Mouse (Mus musculus) neural tube, embryonic 11.5 days (tissue): ENCODE data around the gene Lhb. TPM values are rescaled to one million over a fixed set of nuclear protein-coding genes. Genes with fewer than 3 reads are reported as not detected.
"Not testable (repeated sequence)": the region's sequence is repeated elsewhere in the genome, so short reads cannot be mapped to it uniquely, and the experiment has no call there.

Experiments
- ATAC-seq: fragments of 200-750 bp; cut with Nextera tagmentation; 2 replicates; pipeline ENCODE4 v1.8.0; 2017; ENCODE audit warnings: moderate number of reproducible peaks, mild to moderate bottlenecking, moderate TSS enrichment, moderate library complexity; ENCODE audit not compliant: insufficient read depth, low FRiP score, low TSS enrichment
- DNase-seq: peaks from one replicate; pipeline ENCODE4 v3.0.0-alpha.2; 2015; ENCODE audit warnings: low spot score
- H3K27ac ChIP-seq: fragments of 300-500 bp; sonication (generic); 2 replicates; pipeline ENCODE4 v1.5.1; 2014; ENCODE audit warnings: low read depth, mild to moderate bottlenecking, low read length
- H3K27me3 ChIP-seq: fragments of 300-500 bp; sonication (generic); 2 replicates; pipeline ENCODE4 v1.6.1; 2014; ENCODE audit warnings: mild to moderate bottlenecking, low read length, mixed read lengths; ENCODE audit not compliant: control insufficient read depth, insufficient read depth
- H3K36me3 ChIP-seq: fragments of 300-500 bp; sonication (generic); 2 replicates; pipeline ENCODE4 v1.6.1; 2014; ENCODE audit warnings: mild to moderate bottlenecking, low read length, moderate library complexity, mixed read lengths; ENCODE audit not compliant: control insufficient read depth, insufficient read depth
- H3K4me1 ChIP-seq: fragments of 300-500 bp; sonication (generic); 2 replicates; pipeline ENCODE4 v1.6.1; 2014; ENCODE audit warnings: low read length, mixed read lengths; ENCODE audit not compliant: control insufficient read depth, insufficient read depth
- H3K4me2 ChIP-seq: fragments of 300-500 bp; sonication (generic); 2 replicates; pipeline ENCODE4 v1.6.1; 2014; ENCODE audit warnings: low read depth, mild to moderate bottlenecking, moderate library complexity
- H3K4me3 ChIP-seq: fragments of 300-500 bp; sonication (generic); 2 replicates; pipeline ENCODE4 v1.5.1; 2014; ENCODE audit warnings: low read depth, low read length
- H3K9ac ChIP-seq: fragments of 300-500 bp; sonication (generic); 2 replicates; pipeline ENCODE4 v1.6.1; 2014; ENCODE audit warnings: mild to moderate bottlenecking, low read length
- H3K9me3 ChIP-seq: fragments of 300-500 bp; sonication (generic); 2 replicates; pipeline ENCODE4 v1.6.1; 2016; ENCODE audit warnings: low read length; ENCODE audit not compliant: control insufficient read depth
- WGBS: fragments of 180-500 bp; shearing (Covaris S2); extraction: QIAGEN DNeasy Blood & Tissue Kit; methylation state at CpG from one replicate; pipeline ENCODE4 v1.1.7; 2014; 5-methylcytosine and 5-hydroxymethylcytosine counted together
- polyA plus RNA-seq: library from polyadenylated mRNA; unstranded; fragments of >200 nt; fragmentation: Nextera tagmentation; extraction: Ambion mirVana; gene quantifications from 2 replicates; pipeline ENCODE4 v1.2.1, GENCODE M21; 2014

The Lhb gene
- not detected in 2 replicates for polyA plus RNA-seq

- ATAC-seq (no peak), DNase-seq (no peak)
- WGBS: 60% methylated on average over 6 of the region's 6 CpGs
- Histone ChIP-seq H3K4me1 (no peaks in the 10 kb centered on the region), H3K9ac (no peak within 1 kb of the TSS), H3K4me3 (no peak within 1 kb of the TSS), H3K36me3 (peaks cover 22% of the 10 kb centered on the region), H3K27me3 (peaks cover 52% of the 10 kb centered on the region), H3K27ac (no peak within 1 kb of the TSS), H3K4me2 (no peak within 1 kb of the TSS), H3K9me3 (no peaks in the 10 kb centered on the region)
Observed at GRCm38 (mm10) chr7:45420615-45420919, at the start of gene Lhb. TSS of gene Lhb (plus strand) at chr7:45420820.

- no peak for DNase-seq
- H3K27ac ChIP-seq: no peak overlapping the region
- no peak overlapping the region for H3K9ac ChIP-seq
- no peak overlapping the region for H3K4me2 ChIP-seq
- 88% methylated on average over 5 of the region's 5 CpGs for WGBS
- ATAC-seq: no peak
- no peaks in the 10 kb centered on the region for H3K9me3 ChIP-seq
- peaks cover 19% of the 10 kb centered on the region for H3K36me3 ChIP-seq
- H3K4me1 ChIP-seq: peaks cover 13% of the 10 kb centered on the region
- H3K27me3 ChIP-seq: peaks cover 17% of the 10 kb centered on the region
- no peak overlapping the region for H3K4me3 ChIP-seq
Observed at GRCm38 (mm10) chr7:45372371-45372770, 48.2 kb upstream of the Lhb start.

- DNase-seq: no peak
- Histone ChIP-seq H3K9ac (no peak overlapping the region), H3K4me3 (no peak overlapping the region), H3K9me3 (no peaks in the 10 kb centered on the region), H3K4me2 (no peak overlapping the region), H3K27ac (no peak overlapping the region), H3K27me3 (peaks cover 6% of the 10 kb centered on the region; the same call in 1 of the 2 replicates), H3K4me1 (peaks cover 11% of the 10 kb centered on the region), H3K36me3 (peaks cover 36% of the 10 kb centered on the region)
- no peak for ATAC-seq
- WGBS: 96% methylated on average over 8 of the region's 8 CpGs
Observed at GRCm38 (mm10) chr7:45374620-45375019, 46.0 kb upstream of the Lhb start.

GRCm38 (mm10) chr7:45376057-45376456 lies 44.6 kb upstream of the Lhb start:
- peaks cover 48% of the 10 kb centered on the region for H3K36me3 ChIP-seq
- H3K4me2 ChIP-seq: no peak overlapping the region
- no peak for ATAC-seq
- H3K27me3 ChIP-seq: no peaks in the 10 kb centered on the region
- H3K4me3 ChIP-seq: no peak overlapping the region
- no peaks in the 10 kb centered on the region for H3K9me3 ChIP-seq
- H3K27ac ChIP-seq: no peak overlapping the region
- WGBS: 94% methylated on average over 1 of the region's 1 CpGs
- no peak overlapping the region for H3K9ac ChIP-seq
- 0 out of 2 replicates have a peak, but pooled peaks cover 2% of the 10 kb centered on the region for H3K4me1 ChIP-seq
- no peak for DNase-seq

- H3K36me3 ChIP-seq: peaks cover 65% of the 10 kb centered on the region
- no peak overlapping the region for H3K4me2 ChIP-seq
- H3K4me1 ChIP-seq: no peaks in the 10 kb centered on the region
- ATAC-seq (no peak), DNase-seq (no peak)
- 96% methylated on average over 3 of the region's 3 CpGs for WGBS
- H3K9me3 ChIP-seq: no peaks in the 10 kb centered on the region
- no peak overlapping the region for H3K27ac ChIP-seq
- H3K9ac ChIP-seq: no peak overlapping the region
- no peaks in the 10 kb centered on the region for H3K27me3 ChIP-seq
- H3K4me3 ChIP-seq: no peak overlapping the region
Observed at GRCm38 (mm10) chr7:45386077-45386476, 34.5 kb upstream of the Lhb start.

- no peaks in the 10 kb centered on the region for H3K27me3 ChIP-seq
- peak overlapping the region; percentile 59 for H3K4me3 ChIP-seq
- no peaks in the 10 kb centered on the region for H3K9me3 ChIP-seq
- peak; percentile 69 for ATAC-seq
- H3K36me3 ChIP-seq: 0 out of 2 replicates have a peak, but pooled peaks cover 5% of the 10 kb centered on the region
- H3K4me2 ChIP-seq: peak overlapping the region; percentile 91
- peak; percentile 84 for DNase-seq
- under 1% methylated on average over 19 of the region's 20 CpGs for whole genome bisulfite sequencing
- peak overlapping the region; percentile 75 for H3K9ac ChIP-seq
- H3K27ac ChIP-seq: peak overlapping the region; percentile 94
- H3K4me1 ChIP-seq: peaks cover 13% of the 10 kb centered on the region
Observed at GRCm38 (mm10) chr7:45395129-45395541, 25.5 kb upstream of the Lhb start.

- WGBS: under 1% methylated on average over 60 of the region's 60 CpGs
- H3K27me3 ChIP-seq: no peaks in the 10 kb centered on the region
- no peaks in the 10 kb centered on the region for H3K9me3 ChIP-seq
- ATAC-seq: peak; percentile 95
- H3K9ac ChIP-seq: peak within 1 kb of the TSS; percentile 75
- peaks cover 13% of the 10 kb centered on the region for H3K4me1 ChIP-seq
- DNase-seq: peak; percentile 100
- peak within 1 kb of the TSS; percentile 59 for H3K4me3 ChIP-seq
- peak within 1 kb of the TSS; percentile 94 for H3K27ac ChIP-seq
- 0 out of 2 replicates have a peak, but pooled peaks cover 3% of the 10 kb centered on the region for H3K36me3 ChIP-seq
- peak within 1 kb of the TSS; percentile 91 for H3K4me2 ChIP-seq
Observed at GRCm38 (mm10) chr7:45395578-45396336, 24.9 kb upstream of the Lhb start, which contains the start of gene Snrnp70. TSS of gene Snrnp70 (minus strand) at chr7:45395742.

- ATAC-seq: peak; percentile 43; the same call in 1 of the 2 replicates
- H3K36me3 ChIP-seq, DNase-seq, H3K27ac ChIP-seq, H3K27me3 ChIP-seq, H3K9me3 ChIP-seq: not testable (repeated sequence)
- Histone ChIP-seq H3K4me1 (peaks cover 13% of the 10 kb centered on the region), H3K4me2 (peak overlapping the region; percentile 48; the same call in 1 of the 2 replicates), H3K4me3 (peak overlapping the region; percentile 59), H3K9ac (peak overlapping the region; percentile 41)
- WGBS: 8% methylated on average over 3 of the region's 3 CpGs
Observed at GRCm38 (mm10) chr7:45396337-45396775, 24.3 kb upstream of the Lhb start.

GRCm38 (mm10) chr7:45396787-45397186 lies 23.8 kb upstream of the Lhb start:
- H3K4me1 ChIP-seq: peaks cover 13% of the 10 kb centered on the region
- no peaks in the 10 kb centered on the region for H3K36me3 ChIP-seq
- 71% methylated on average over 2 of the region's 2 CpGs for WGBS
- no peaks in the 10 kb centered on the region for H3K9me3 ChIP-seq
- no peak for ATAC-seq
- no peak overlapping the region for H3K4me3 ChIP-seq
- no peak overlapping the region for H3K9ac ChIP-seq
- H3K4me2 ChIP-seq: no peak overlapping the region
- H3K27ac ChIP-seq: no peak overlapping the region
- no peaks in the 10 kb centered on the region for H3K27me3 ChIP-seq
- DNase-seq: no peak
